Comparison of ENCODE assay signal across 9 mouse cellular contexts in genomic region chr5:77223043-77223975, GRCm38 (mm10). TPM values are rescaled to one million over a fixed set of nuclear protein-coding genes. Genes with fewer than 3 reads are reported as not detected.
DNase-seq lines count a peak whose midpoint lies in the region; ATAC-seq and TF ChIP-seq lines count a peak whose summit lies in the region.
"Had no signal": no experiment of that assay in that cellular context is flagged by ENCODE, and none has a peak within 500 bp of the region (broad histone marks: within the 10 kb centered on the region; RNA-seq: fewer than 3 reads in every experiment).

No protein-coding gene starts in this region.

- no peaks in the 10 kb centered on the region for H3K27me3 ChIP-seq in heart, adult 2 months (ENCODE audit: control insufficient read depth, insufficient read depth, low read length)
- no peaks in the 10 kb centered on the region for H3K27me3 ChIP-seq in heart, embryonic 10.5 days (ENCODE audit: insufficient read depth, poor library complexity, severe bottlenecking)
- H3K27me3 ChIP-seq in thymus, adult 2 months (ENCODE audit: control insufficient read depth, insufficient read depth, low read length): no peaks in the 10 kb centered on the region
- H3K27me3 ChIP-seq in forebrain, embryonic 13.5 days: no peaks in the 10 kb centered on the region

- H3K4me2 ChIP-seq in forebrain, embryonic 13.5 days: no peak overlapping the region

- peak; percentile 75 for TF ChIP-seq CTCF in heart, adult 2 months (IDR thresholded peaks at IDR 0.05)
- no peak for TF ChIP-seq CTCF in thymus, adult 2 months (IDR thresholded peaks at IDR 0.05; ENCODE audit: borderline replicate concordance, control insufficient read depth, extremely low read depth, insufficient read depth, low read length, poor library complexity)

- no peaks in the 10 kb centered on the region for H3K79me2 ChIP-seq in heart, adult 2 months (replicated peaks; ENCODE audit: control insufficient read depth, insufficient read depth, low read length)

- H3K27ac ChIP-seq in heart, adult 2 months: no peak overlapping the region
- H3K27ac ChIP-seq in heart, embryonic 10.5 days: no peak overlapping the region
- no peak overlapping the region for H3K27ac ChIP-seq in thymus, adult 2 months (ENCODE audit: control insufficient read depth, insufficient read depth, low read length)
- H3K27ac ChIP-seq in forebrain, embryonic 13.5 days: no peak overlapping the region

- DNase-seq in heart, adult 2 months: no peak
- DNase-seq in heart, embryonic 10.5 days (ENCODE audit: low spot score): no peak
- DNase-seq in thymus, adult 2 months: peak; percentile 33
- DNase-seq in thymus, postnatal 0 days (ENCODE audit: low spot score): no peak
- DNase-seq in testis, postnatal 10 days (ENCODE audit: low spot score): peak; percentile 47
- DNase-seq in cerebellum, adult 9-10 months: no peak

- no peaks in the 10 kb centered on the region for H3K4me1 ChIP-seq in heart, adult 2 months (ENCODE audit: control insufficient read depth, insufficient read depth, low read length)
- peaks cover 3% of the 10 kb centered on the region; the same call in 1 of the 2 replicates for H3K4me1 ChIP-seq in heart, embryonic 10.5 days
- H3K4me1 ChIP-seq in thymus, adult 2 months (replicated peaks; ENCODE audit: control insufficient read depth, insufficient read depth, low read length): peaks cover 5% of the 10 kb centered on the region
- no peaks in the 10 kb centered on the region for H3K4me1 ChIP-seq in forebrain, embryonic 13.5 days

- WGBS in heart, adult 2 months: 62% methylated on average over 11 of the region's 11 CpGs
- WGBS in heart, embryonic 10.5 days: 65% methylated on average over 11 of the region's 11 CpGs
- WGBS in thymus, adult 2 months: 66% methylated on average over 11 of the region's 11 CpGs
- WGBS in forebrain, embryonic 13.5 days: 80% methylated on average over 11 of the region's 11 CpGs

- H3K9ac ChIP-seq in heart, adult 2 months (ENCODE audit: low read depth, low read length): no peak overlapping the region
- no peak overlapping the region for H3K9ac ChIP-seq in forebrain, embryonic 13.5 days

- no peak overlapping the region for H3K4me3 ChIP-seq in heart, adult 2 months
- H3K4me3 ChIP-seq in heart, embryonic 10.5 days: no peak overlapping the region
- H3K4me3 ChIP-seq in thymus, adult 2 months (ENCODE audit: control insufficient read depth, insufficient read depth, low read length): no peak overlapping the region
- no peak overlapping the region for H3K4me3 ChIP-seq in forebrain, embryonic 13.5 days

- no peaks in the 10 kb centered on the region for H3K9me3 ChIP-seq in heart, embryonic 10.5 days
- H3K9me3 ChIP-seq in forebrain, embryonic 13.5 days (replicated peaks): no peaks in the 10 kb centered on the region

- no peak for TF ChIP-seq POLR2A in heart, adult 2 months (IDR thresholded peaks at IDR 0.05; ENCODE audit: insufficient read depth, low read depth, low read length)
- TF ChIP-seq POLR2A in thymus, adult 2 months (IDR thresholded peaks at IDR 0.05; ENCODE audit: control insufficient read depth, extremely low read depth, insufficient read depth, low read length, poor library complexity): no peak

- peak; percentile 37; the same call in 1 of the 2 replicates for ATAC-seq in granulocyte monocyte progenitor cell, adult 5-6 weeks (replicated peaks; ENCODE audit: poor library complexity, severe bottlenecking)
- no peak for ATAC-seq in forebrain, embryonic 13.5 days
- ATAC-seq: intestine, embryonic 16.5 days had no signal

- no peak for TF ChIP-seq EP300 in heart, adult 2 months (IDR thresholded peaks at IDR 0.05; ENCODE audit: insufficient read depth, low read depth, low read length)

- intact Hi-C loops in heart, adult 2 months (cut with DNase I): no loop called here

- no peaks in the 10 kb centered on the region for H3K36me3 ChIP-seq in heart, adult 2 months (ENCODE audit: control insufficient read depth, insufficient read depth, low read length)
- H3K36me3 ChIP-seq in heart, embryonic 10.5 days: no peaks in the 10 kb centered on the region
- no peaks in the 10 kb centered on the region for H3K36me3 ChIP-seq in thymus, adult 2 months (ENCODE audit: control insufficient read depth, insufficient read depth, low read length)
- no peaks in the 10 kb centered on the region for H3K36me3 ChIP-seq in forebrain, embryonic 13.5 days (ENCODE audit: poor library complexity, severe bottlenecking)

RNA-seq across cellular contexts. Expression of gene Spink2, which starts 12.0 kb away (rescaled TPM):
- not detected for total RNA-seq in heart, adult 2 months (2021)
- 1.3 and 2.2 TPM in 2 replicates for polyA plus RNA-seq in heart, adult 2 months (2012; rRNA removed)
- 4.7 and 8.5 TPM in 2 replicates for polyA plus RNA-seq in heart, embryonic 10.5 days (2016; fragmentation: Nextera tagmentation; extraction: Ambion mirVana)
- polyA plus RNA-seq in thymus, adult 2 months (2012; rRNA removed): 0.33 and 1.3 TPM in 2 replicates
- 1.3 and 1.4 TPM in 2 replicates for polyA plus RNA-seq in thymus, postnatal 0 days (2015; fragmentation: Nextera tagmentation; extraction: Ambion mirVana)
- total RNA-seq in granulocyte monocyte progenitor cell, adult 5-6 weeks (2014; fragmentation: Nextera tagmentation): not detected in 2 replicates
- total RNA-seq in granulocyte monocyte progenitor cell, adult 5-6 weeks (2017): not detected in 2 replicates
- 0.94 and 1.4 TPM in 2 replicates for polyA plus RNA-seq in forebrain, embryonic 13.5 days (2015; fragmentation: Nextera tagmentation; extraction: Ambion mirVana)

RNA-seq across cellular contexts. Expression of gene Rest, which starts 42.0 kb away (rescaled TPM):
- 10 to 100 TPM; 12.8 to 13.2 TPM for total RNA-seq in heart, adult 2 months (2021)
- 3.7 and 6.8 TPM in 2 replicates for polyA plus RNA-seq in heart, adult 2 months (2012; rRNA removed)
- 23.7 and 30.8 TPM in 2 replicates for polyA plus RNA-seq in heart, embryonic 10.5 days (2016; fragmentation: Nextera tagmentation; extraction: Ambion mirVana)
- 14.0 and 18.4 TPM in 2 replicates for polyA plus RNA-seq in thymus, adult 2 months (2012; rRNA removed)
- 32.4 and 37.4 TPM in 2 replicates for polyA plus RNA-seq in thymus, postnatal 0 days (2015; fragmentation: Nextera tagmentation; extraction: Ambion mirVana)
- total RNA-seq in granulocyte monocyte progenitor cell, adult 5-6 weeks (2014; fragmentation: Nextera tagmentation): 21.4 and 29.5 TPM in 2 replicates
- 46.3 and 49.3 TPM in 2 replicates for total RNA-seq in granulocyte monocyte progenitor cell, adult 5-6 weeks (2017)
- polyA plus RNA-seq in forebrain, embryonic 13.5 days (2015; fragmentation: Nextera tagmentation; extraction: Ambion mirVana): 11.1 and 13.1 TPM in 2 replicates

Comparison
In these comparisons a context has a peak if more than half of its experiments do, and no peak if none do; other contexts are left out.
1. DNase-seq: peak in thymus, adult 2 months (single experiment) and testis, postnatal 10 days (single experiment); none in heart, adult 2 months (0 of 2), heart, embryonic 10.5 days (single experiment), thymus, postnatal 0 days (single experiment) and cerebellum, adult 9-10 months (single experiment).